Mouse (Mus musculus) liver, embryonic 18 days (tissue): ENCODE data around the gene Plcxd3. TPM values are rescaled to one million over a fixed set of nuclear protein-coding genes. Genes with fewer than 3 reads are reported as not detected.

Source experiments
- polyA plus RNA-seq: library from polyadenylated mRNA; depleted of rRNA; stranded (reverse); fragments of >200 nt; gene quantifications from 2 replicates; pipeline ENCODE4 v1.2.3, GENCODE M21; 2012; rRNA removed

The Plcxd3 gene
- not detected in 2 replicates for polyA plus RNA-seq

DNA sequence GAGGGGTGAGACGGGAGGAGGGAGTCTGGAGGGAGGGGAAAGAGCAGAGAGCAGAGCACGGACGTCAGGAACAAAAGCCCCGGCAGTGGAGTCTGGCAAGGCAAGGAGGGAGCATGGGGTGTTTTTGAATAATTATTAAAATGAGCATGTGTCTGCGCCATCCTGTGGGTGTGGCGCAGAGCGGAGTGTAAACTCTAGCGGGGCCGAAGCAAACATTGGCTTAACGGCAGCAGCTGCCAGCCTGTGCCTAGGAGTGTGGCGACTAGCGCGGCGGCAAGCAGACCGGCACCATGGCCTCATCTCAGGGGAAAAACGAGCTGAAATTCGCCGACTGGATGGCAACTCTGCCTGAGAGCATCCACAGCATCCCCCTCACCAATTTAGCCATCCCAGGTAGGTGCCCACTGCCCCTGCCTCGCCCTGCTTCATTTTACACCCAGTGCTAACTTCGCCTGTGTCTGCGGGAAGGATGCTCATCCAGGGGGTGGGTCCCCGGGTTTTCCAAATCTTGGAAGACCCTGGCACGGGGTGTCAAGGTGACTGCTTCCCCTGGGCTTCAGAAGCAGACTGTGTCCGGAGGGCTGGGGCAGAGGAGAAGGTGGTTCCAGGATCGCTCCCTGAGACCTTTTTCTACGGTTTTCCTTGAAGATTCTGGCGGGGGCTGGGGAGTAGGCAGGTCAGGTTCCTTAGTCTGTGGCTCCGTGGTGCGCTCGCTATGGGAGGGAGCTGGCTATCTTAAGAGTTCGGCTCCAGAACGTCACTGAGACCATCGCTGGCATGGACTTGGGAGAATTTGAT is at the start of gene Plcxd3:
Gene Plcxd3, plus strand, starts transcription at position 69 of the 798 bp plus-strand sequence.

